In the genomic region with DNA sequence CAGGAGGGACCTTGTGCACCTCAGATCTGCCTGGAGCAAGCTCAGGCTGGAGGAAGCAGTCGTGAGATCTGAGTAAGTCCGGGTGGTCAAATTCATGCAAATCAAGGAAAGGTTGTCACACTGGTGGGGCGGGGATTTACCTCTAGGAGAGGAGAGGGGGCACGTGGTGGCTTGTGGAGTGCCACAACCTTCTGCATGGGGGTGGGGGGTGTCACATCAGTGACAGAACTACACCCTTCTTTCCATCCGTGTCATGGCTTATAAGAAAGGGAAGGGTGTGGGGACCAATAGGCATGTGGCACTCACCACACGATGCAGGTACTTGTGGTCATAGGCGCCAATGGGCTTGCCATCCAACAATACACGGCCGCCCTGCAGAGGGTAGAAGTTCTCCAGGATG, we compare ENCODE assay signal across 13 mouse cellular contexts. TPM values are rescaled to one million over a fixed set of nuclear protein-coding genes. Genes with fewer than 3 reads are reported as not detected.
DNase-seq lines count a peak whose midpoint lies in the region; ATAC-seq and TF ChIP-seq lines count a peak whose summit lies in the region.
"Had no signal": no experiment of that assay in that cellular context is flagged by ENCODE, and none has a peak within 500 bp of the region (broad histone marks: within the 10 kb centered on the region; RNA-seq: fewer than 3 reads in every experiment).

No protein-coding gene starts in this region.

- no peaks in the 10 kb centered on the region for H3K9me3 ChIP-seq in kidney, embryonic 15.5 days (replicated peaks)
- no peaks in the 10 kb centered on the region for H3K9me3 ChIP-seq in CH12.LX (replicated peaks; ENCODE audit: low read length)
- H3K9me3 ChIP-seq in liver, embryonic 13.5 days (replicated peaks), result no peaks in the 10 kb centered on the region
- H3K9me3 ChIP-seq in stomach, embryonic 15.5 days, result no peaks in the 10 kb centered on the region
- H3K9me3 ChIP-seq in forebrain, embryonic 11.5 days (ENCODE audit: control insufficient read depth, low read length), result no peaks in the 10 kb centered on the region
- H3K9me3 ChIP-seq: heart, embryonic 12.5 days; midbrain, embryonic 10.5 days; neural tube, embryonic 12.5 days had no signal

- no peak for TF ChIP-seq POLR2A in CH12.LX (IDR thresholded peaks at IDR 0.05; ENCODE audit: low read depth, low read length)

- no peak for ATAC-seq in kidney, embryonic 15.5 days (replicated peaks; ENCODE audit: low FRiP score)
- ATAC-seq in liver, embryonic 13.5 days (ENCODE audit: low read depth), result no peak
- ATAC-seq in stomach, embryonic 15.5 days (ENCODE audit: insufficient read depth, low FRiP score, low read depth), result no peak
- ATAC-seq in forebrain, embryonic 11.5 days (replicated peaks; ENCODE audit: low FRiP score), result no peak

- TF ChIP-seq RAD21 in CH12.LX (IDR thresholded peaks at IDR 0.05; ENCODE audit: low read depth, low read length), result no peak

- DNase-seq in kidney, postnatal 4 days, result no peak
- peak; percentile 65 for DNase-seq in CH12.LX (ENCODE audit: extremely low read depth)
- DNase-seq in liver, embryonic 13.5 days, result no peak
- no peak for DNase-seq in forebrain, embryonic 11.5 days (ENCODE audit: low spot score)
- no peak for DNase-seq in ovary, postnatal 14 days (ENCODE audit: low spot score)
- no peak for DNase-seq in left cerebral cortex, adult 8-10 months (ENCODE audit: low spot score in 2 of 2)
- DNase-seq: cerebellum, postnatal 10 days; right cerebral cortex, postnatal 4 days had no signal

- H3K27ac ChIP-seq in kidney, embryonic 15.5 days, result peak overlapping the region; percentile 37; the same call in 1 of the 2 replicates
- no peak overlapping the region for H3K27ac ChIP-seq in CH12.LX (ENCODE audit: insufficient read depth, low read depth)
- peak overlapping the region; percentile 66 for H3K27ac ChIP-seq in liver, embryonic 13.5 days
- peak overlapping the region; percentile 58; the same call in 1 of the 2 replicates for H3K27ac ChIP-seq in stomach, embryonic 15.5 days
- no peak overlapping the region for H3K27ac ChIP-seq in forebrain, embryonic 11.5 days (ENCODE audit: low read depth, low read length)
- H3K27ac ChIP-seq: midbrain, embryonic 10.5 days; neural tube, embryonic 12.5 days had no signal

- no peak overlapping the region for H3K4me2 ChIP-seq in kidney, embryonic 15.5 days
- no peak overlapping the region for H3K4me2 ChIP-seq in CH12.LX (ENCODE audit: insufficient read depth, low read depth, poor library complexity, severe bottlenecking)
- H3K4me2 ChIP-seq in liver, embryonic 13.5 days, result no peak overlapping the region
- H3K4me2 ChIP-seq in stomach, embryonic 15.5 days, result no peak overlapping the region
- no peak overlapping the region for H3K4me2 ChIP-seq in forebrain, embryonic 11.5 days (ENCODE audit: low read depth, low read length, severe bottlenecking)
- H3K4me2 ChIP-seq: heart, embryonic 12.5 days; neural tube, embryonic 12.5 days had no signal

- in situ Hi-C loops in CH12.LX (cut with MboI; ENCODE audit: low pct_ligation_motif_present, low pct_unique_long_range_greater_than_20kb, low sequenced_read_pairs), result no loop called here

- no peak overlapping the region for H3K9ac ChIP-seq in kidney, embryonic 15.5 days
- no peak overlapping the region for H3K9ac ChIP-seq in CH12.LX (ENCODE audit: insufficient read depth, low read depth)
- no peak overlapping the region for H3K9ac ChIP-seq in liver, embryonic 13.5 days
- no peak overlapping the region for H3K9ac ChIP-seq in stomach, embryonic 15.5 days
- H3K9ac ChIP-seq in forebrain, embryonic 11.5 days (ENCODE audit: low read length), result no peak overlapping the region
- H3K9ac ChIP-seq: heart, embryonic 12.5 days; neural tube, embryonic 12.5 days had no signal

- peaks cover 52% of the 10 kb centered on the region for H3K4me1 ChIP-seq in kidney, embryonic 15.5 days
- H3K4me1 ChIP-seq in CH12.LX (ENCODE audit: control insufficient read depth in 1 of 2, insufficient read depth in 2 of 2), result peaks cover 12 to 32% of the 10 kb centered on the region in 2 experiments
- peaks cover 71% of the 10 kb centered on the region for H3K4me1 ChIP-seq in liver, embryonic 13.5 days (replicated peaks)
- H3K4me1 ChIP-seq in stomach, embryonic 15.5 days, result peaks cover 25% of the 10 kb centered on the region
- no peaks in the 10 kb centered on the region for H3K4me1 ChIP-seq in forebrain, embryonic 11.5 days (replicated peaks; ENCODE audit: control insufficient read depth, insufficient read depth, low read length)

- TF ChIP-seq EP300 in CH12.LX (IDR thresholded peaks at IDR 0.05; ENCODE audit: low read length), result no peak

- H3K4me3 ChIP-seq in kidney, embryonic 15.5 days (replicated peaks), result no peak overlapping the region
- no peak overlapping the region for H3K4me3 ChIP-seq in CH12.LX (replicated peaks in 1 of 3; ENCODE audit: low read depth in 2 of 3, low read length in 2 of 3, poor library complexity in 1 of 3)
- no peak overlapping the region for H3K4me3 ChIP-seq in liver, embryonic 13.5 days (replicated peaks)
- H3K4me3 ChIP-seq in stomach, embryonic 15.5 days (replicated peaks), result no peak overlapping the region
- H3K4me3 ChIP-seq in forebrain, embryonic 11.5 days (ENCODE audit: low read depth, low read length), result no peak overlapping the region
- H3K4me3 ChIP-seq: heart, embryonic 12.5 days; midbrain, embryonic 10.5 days; neural tube, embryonic 12.5 days had no signal

- 66% methylated on average over 9 of the region's 9 CpGs for WGBS in kidney, embryonic 15.5 days
- 58% methylated on average over 9 of the region's 9 CpGs for WGBS in liver, embryonic 13.5 days (ENCODE audit: insufficient replicate concordance)
- WGBS in stomach, embryonic 15.5 days, result 61% methylated on average over 9 of the region's 9 CpGs
- WGBS in forebrain, embryonic 11.5 days, result 76% methylated on average over 9 of the region's 9 CpGs

- dilution Hi-C loops in CH12.LX (cut with MboI; ENCODE audit: extremely low pct_ligation_motif_present, extremely low pct_unique_long_range_greater_than_20kb, low sequenced_read_pairs), result no loop called here

- no peak for TF ChIP-seq CTCF in CH12.LX (conservative IDR thresholded peaks at IDR 0.05 in 1 of 2, IDR thresholded peaks at IDR 0.05 in 1 of 2; ENCODE audit: low read depth in 2 of 2, low read length in 2 of 2)

- H3K36me3 ChIP-seq in kidney, embryonic 15.5 days, result no peaks in the 10 kb centered on the region
- H3K36me3 ChIP-seq in CH12.LX (replicated peaks in 1 of 2; ENCODE audit: control insufficient read depth in 1 of 2, insufficient read depth in 1 of 2, low read length in 1 of 2), result peaks cover 0 to 3% of the 10 kb centered on the region in 2 experiments
- no peaks in the 10 kb centered on the region for H3K36me3 ChIP-seq in liver, embryonic 13.5 days
- no peaks in the 10 kb centered on the region for H3K36me3 ChIP-seq in stomach, embryonic 15.5 days
- no peaks in the 10 kb centered on the region for H3K36me3 ChIP-seq in forebrain, embryonic 11.5 days (ENCODE audit: control insufficient read depth, insufficient read depth, low read length)
- H3K36me3 ChIP-seq: heart, embryonic 12.5 days; midbrain, embryonic 10.5 days; neural tube, embryonic 12.5 days had no signal

- no peaks in the 10 kb centered on the region for H3K27me3 ChIP-seq in kidney, embryonic 15.5 days
- H3K27me3 ChIP-seq in CH12.LX (replicated peaks), result no peaks in the 10 kb centered on the region
- no peaks in the 10 kb centered on the region for H3K27me3 ChIP-seq in liver, embryonic 13.5 days
- H3K27me3 ChIP-seq in stomach, embryonic 15.5 days (replicated peaks), result no peaks in the 10 kb centered on the region
- no peaks in the 10 kb centered on the region for H3K27me3 ChIP-seq in forebrain, embryonic 11.5 days (ENCODE audit: control insufficient read depth, insufficient read depth, low read length)
- H3K27me3 ChIP-seq: heart, embryonic 12.5 days; neural tube, embryonic 12.5 days had no signal

- no peaks in the 10 kb centered on the region for H3K79me2 ChIP-seq in CH12.LX (replicated peaks; ENCODE audit: control insufficient read depth, extremely low read depth, insufficient read depth, poor library complexity, severe bottlenecking)

RNA-seq across cellular contexts. Expression of gene Abcb9, which starts 19.9 kb away (rescaled TPM):
- 1.5 and 1.7 TPM in 2 replicates for polyA plus RNA-seq in kidney, embryonic 15.5 days (2015; fragmentation: Nextera tagmentation; extraction: Ambion mirVana)
- total RNA-seq in CH12.LX (2012; rRNA removed) (0.63 and 0.98 TPM in 2 replicates), CH12.LX (2014; rRNA removed) (0.41 and 0.44 TPM in 2 replicates)
- 1.1 and 1.4 TPM in 2 replicates for polyA plus RNA-seq in CH12.LX (2012; ENCODE audit: insufficient read length, low read depth)
- polyA plus RNA-seq in liver, embryonic 13.5 days (2015; fragmentation: Nextera tagmentation; extraction: Ambion mirVana), result 4.5 and 4.6 TPM in 2 replicates
- 3.4 TPM in 2 replicates for polyA plus RNA-seq in stomach, embryonic 15.5 days (2015; fragmentation: Nextera tagmentation; extraction: Ambion mirVana)
- polyA plus RNA-seq in forebrain, embryonic 11.5 days (2014; fragmentation: Nextera tagmentation; extraction: Ambion mirVana), result 1.6 and 1.7 TPM in 2 replicates
- 10 to 100 TPM; 54.5 to 61.4 (median 56.3) TPM for total RNA-seq in left cerebral cortex, adult 8-10 months (2022)

RNA-seq across cellular contexts. Expression of gene Ogfod2, which starts 36.4 kb away (rescaled TPM):
- polyA plus RNA-seq in kidney, embryonic 15.5 days (2015; fragmentation: Nextera tagmentation; extraction: Ambion mirVana), result 22.5 and 24.7 TPM in 2 replicates
- total RNA-seq in CH12.LX (2012; rRNA removed), result 24.9 and 25.5 TPM in 2 replicates
- total RNA-seq in CH12.LX (2014; rRNA removed), result 19.3 and 20.0 TPM in 2 replicates
- polyA plus RNA-seq in CH12.LX (2012; ENCODE audit: insufficient read length, low read depth), result 19.6 and 24.0 TPM in 2 replicates
- 18.4 and 18.5 TPM in 2 replicates for polyA plus RNA-seq in liver, embryonic 13.5 days (2015; fragmentation: Nextera tagmentation; extraction: Ambion mirVana)
- polyA plus RNA-seq in stomach, embryonic 15.5 days (2015; fragmentation: Nextera tagmentation; extraction: Ambion mirVana), result 24.2 and 25.7 TPM in 2 replicates
- polyA plus RNA-seq in forebrain, embryonic 11.5 days (2014; fragmentation: Nextera tagmentation; extraction: Ambion mirVana), result 14.5 and 15.8 TPM in 2 replicates
- total RNA-seq in left cerebral cortex, adult 8-10 months (2022), result 10 to 100 TPM; 29.4 to 36.2 (median 32.3) TPM

RNA-seq across cellular contexts. Expression of gene Arl6ip4, which starts 40.2 kb away (rescaled TPM):
- polyA plus RNA-seq in kidney, embryonic 15.5 days (2015; fragmentation: Nextera tagmentation; extraction: Ambion mirVana), result 101 and 108 TPM in 2 replicates
- total RNA-seq in CH12.LX (2012; rRNA removed) (63.2 and 78.0 TPM in 2 replicates), CH12.LX (2014; rRNA removed) (33.5 and 37.2 TPM in 2 replicates)
- 130 and 166 TPM in 2 replicates for polyA plus RNA-seq in CH12.LX (2012; ENCODE audit: insufficient read length, low read depth)
- polyA plus RNA-seq in liver, embryonic 13.5 days (2015; fragmentation: Nextera tagmentation; extraction: Ambion mirVana), result 83.3 and 84.6 TPM in 2 replicates
- polyA plus RNA-seq in stomach, embryonic 15.5 days (2015; fragmentation: Nextera tagmentation; extraction: Ambion mirVana), result 101 and 102 TPM in 2 replicates
- polyA plus RNA-seq in forebrain, embryonic 11.5 days (2014; fragmentation: Nextera tagmentation; extraction: Ambion mirVana), result 108 and 110 TPM in 2 replicates
- total RNA-seq in left cerebral cortex, adult 8-10 months (2022), result 10 to 100 TPM; 58.5 to 70.6 (median 61.2) TPM

RNA-seq across cellular contexts. Expression of gene Vps37b, which starts 43.6 kb away (rescaled TPM):
- polyA plus RNA-seq in kidney, embryonic 15.5 days (2015; fragmentation: Nextera tagmentation; extraction: Ambion mirVana), result 33.8 and 35.3 TPM in 2 replicates
- total RNA-seq in CH12.LX (2012; rRNA removed) (8.3 and 8.7 TPM in 2 replicates), CH12.LX (2014; rRNA removed) (10.2 and 10.6 TPM in 2 replicates)
- 23.5 and 24.7 TPM in 2 replicates for polyA plus RNA-seq in CH12.LX (2012; ENCODE audit: insufficient read length, low read depth)
- 16.1 and 18.0 TPM in 2 replicates for polyA plus RNA-seq in liver, embryonic 13.5 days (2015; fragmentation: Nextera tagmentation; extraction: Ambion mirVana)
- polyA plus RNA-seq in stomach, embryonic 15.5 days (2015; fragmentation: Nextera tagmentation; extraction: Ambion mirVana), result 36.2 and 37.1 TPM in 2 replicates
- 60.2 and 61.4 TPM in 2 replicates for polyA plus RNA-seq in forebrain, embryonic 11.5 days (2014; fragmentation: Nextera tagmentation; extraction: Ambion mirVana)
- total RNA-seq in left cerebral cortex, adult 8-10 months (2022), result 10 to 100 TPM; 35.5 to 47.5 (median 42.3) TPM

Comparison
In these comparisons a context has a peak if more than half of its experiments do, and no peak if none do; other contexts are left out.
1. H3K27ac ChIP-seq: peak in kidney, embryonic 15.5 days (single experiment), liver, embryonic 13.5 days (single experiment) and stomach, embryonic 15.5 days (single experiment); none in CH12.LX (single experiment) and forebrain, embryonic 11.5 days (single experiment).